In genomic region chr13:44153784-44154183, GRCm38 (mm10) we compare ENCODE assay signal across 14 mouse cellular contexts.
DNase-seq lines count a peak whose midpoint lies in the region; ATAC-seq and TF ChIP-seq lines count a peak whose summit lies in the region.
"Had no signal": no experiment of that assay in that cellular context is flagged by ENCODE, and none has a peak within 500 bp of the region (broad histone marks: within the 10 kb centered on the region; RNA-seq: fewer than 3 reads in every experiment).

No protein-coding gene starts in this region.

- no peak overlapping the region for H3K27ac ChIP-seq in left cerebral cortex, adult 2 months
- H3K27ac ChIP-seq: embryonic facial prominence, embryonic 10.5 days; kidney, embryonic 15.5 days; lung, embryonic 15.5 days; midbrain, embryonic 12.5 days had no signal

- peak; percentile 32 for DNase-seq in CD4-positive, CD25-positive, alpha-beta regulatory T cell, adult 2 months (ENCODE audit: low read depth, low spot score)
- DNase-seq in left cerebral cortex, adult 2 months (ENCODE audit: extremely low spot score in 1 of 2, low spot score in 2 of 2): no peak
- no peak for DNase-seq in left cerebral cortex, adult 18-20 months (ENCODE audit: low spot score in 2 of 2)
- peak; percentile 32 for DNase-seq in thymus, postnatal 0 days (ENCODE audit: low spot score)
- no peak for DNase-seq in thymus, postnatal 25 days
- no peak for DNase-seq in frontal cortex, postnatal 10 days (ENCODE audit: low spot score in 2 of 2)
- DNase-seq: adrenal gland, adult 2 months; cerebellum, postnatal 14 days had no signal

- intact Hi-C loops in left cerebral cortex, adult 2 months (cut with DNase I): no loop called here

- no peak for ATAC-seq in CD4-positive, CD25-positive, alpha-beta regulatory T cell, adult 4 months
- ATAC-seq in inflammation-experienced regulatory T-cells, adult 6 months: no peak

- no peak overlapping the region for H3K4me3 ChIP-seq in left cerebral cortex, adult 2 months
- H3K4me3 ChIP-seq: embryonic facial prominence, embryonic 10.5 days; kidney, embryonic 15.5 days; lung, embryonic 15.5 days; midbrain, embryonic 12.5 days had no signal

- peak; percentile 11 for TF ChIP-seq CTCF in left cerebral cortex, adult 2 months (IDR thresholded peaks at IDR 0.05)

Comparison
In these comparisons a context has a peak if more than half of its experiments do, and no peak if none do; other contexts are left out.
1. DNase-seq: peak in CD4-positive, CD25-positive, alpha-beta regulatory T cell, adult 2 months (single experiment) and thymus, postnatal 0 days (single experiment); none in left cerebral cortex, adult 2 months (0 of 2), left cerebral cortex, adult 18-20 months (0 of 2), thymus, postnatal 25 days (single experiment) and frontal cortex, postnatal 10 days (0 of 2).